Mouse (Mus musculus): Measurements from ENCODE around the gene Uxs1.

Gene Uxs1

GRCm38 (mm10) chr1:43732100-43732499 is 95.5 kb downstream of the Uxs1 start:
- no peak for DNase-seq (ENCODE audit: low spot score in 2 of 2)

GRCm38 (mm10) chr1:43730491-43730924 is 97.1 kb downstream of the Uxs1 start, which contains the start of gene 1500015O10Rik:
Gene 1500015O10Rik, plus strand, starts transcription at chr1:43730602.
- DNase-seq (ENCODE audit: low spot score in 2 of 2), result no peak

GRCm38 (mm10) chr1:43722459-43722858 is 105.1 kb downstream of the Uxs1 start:
- no peak for DNase-seq (ENCODE audit: low spot score in 2 of 2)

- no peak for DNase-seq (ENCODE audit: low spot score in 2 of 2)
Measured at GRCm38 (mm10) chr1:43718793-43719192, 108.8 kb downstream of the Uxs1 start.

- no peak for DNase-seq (ENCODE audit: low spot score in 2 of 2)
Measured at GRCm38 (mm10) chr1:43717967-43718366, 109.6 kb downstream of the Uxs1 start.

- no peak for DNase-seq (ENCODE audit: low spot score in 2 of 2)
Measured at GRCm38 (mm10) chr1:43714841-43715240, 112.8 kb downstream of the Uxs1 start.

- no peak for DNase-seq (ENCODE audit: low spot score in 2 of 2)
Measured at GRCm38 (mm10) chr1:43698577-43699000, 129.0 kb downstream of the Uxs1 start.
